Mouse (Mus musculus) heart, adult 2 months (tissue): ENCODE results near the gene Bcl10. TPM values are rescaled to one million over a fixed set of nuclear protein-coding genes. Genes with fewer than 3 reads are reported as not detected.
A peak's percentile ranks its signal among the peaks of the same experiment; 100 is the strongest.

Experiments
- DNase-seq, 2 experiments: peaks; one replicate each; pipeline ENCODE4 v3.0.0; 2021
- H3K27ac ChIP-seq: fragments of 200-600 bp; 2 replicates; pipeline ENCODE4 v1.8.1; 2022
- H3K27me3 ChIP-seq: fragments of 200-500 bp; 2 replicates; pipeline ENCODE4 v1.6.1; 2012; ENCODE audit warnings: mild to moderate bottlenecking, low read length, inconsistent platforms, mixed read lengths; ENCODE audit not compliant: control insufficient read depth, insufficient read depth
- H3K36me3 ChIP-seq: fragments of 200-500 bp; 2 replicates; pipeline ENCODE4 v1.6.1; 2012; ENCODE audit warnings: low read length, inconsistent platforms; ENCODE audit not compliant: control insufficient read depth, insufficient read depth
- H3K4me1 ChIP-seq: fragments of 200-500 bp; 2 replicates; pipeline ENCODE4 v1.6.1; 2011; ENCODE audit warnings: low read length; ENCODE audit not compliant: control insufficient read depth, insufficient read depth
- H3K4me3 ChIP-seq: fragments of 200-600 bp; 2 replicates; pipeline ENCODE4 v1.8.1; 2022
- H3K79me2 ChIP-seq: fragments of 200-500 bp; replicated peaks from 2 replicates; pipeline ENCODE4 v1.6.1; 2012; ENCODE audit warnings: mild to moderate bottlenecking, inconsistent platforms, low read length, moderate library complexity, mixed read lengths; ENCODE audit not compliant: control insufficient read depth, insufficient read depth
- H3K9ac ChIP-seq: fragments of 200-500 bp; 2 replicates; pipeline ENCODE4 v1.6.1; 2012; ENCODE audit warnings: low read depth, mild to moderate bottlenecking, control low read depth, inconsistent platforms, low read length, mixed read lengths
- CTCF ChIP-seq: fragments of 200-600 bp; IDR thresholded peaks from 2 replicates; pipeline ENCODE4 v1.8.1; 2022; ENCODE audit warnings: antibody characterized with exemption, mild to moderate bottlenecking, moderate library complexity
- EP300 ChIP-seq: fragments of 200-500 bp; IDR thresholded peaks from 2 replicates; pipeline ENCODE4 v1.6.1; 2011; ENCODE audit warnings: low read depth, low read length, control low read depth; ENCODE audit not compliant: insufficient read depth
- POLR2A ChIP-seq: fragments of 200-500 bp; IDR thresholded peaks from 2 replicates; pipeline ENCODE4 v1.6.1; 2011; ENCODE audit warnings: mild to moderate bottlenecking, low read depth, low read length, control low read depth; ENCODE audit not compliant: insufficient read depth
- WGBS: fragments of 180-500 bp; shearing (Covaris S2); methylation state at CpG from one replicate; pipeline ENCODE4 v1.1.7; 2018; 5-methylcytosine and 5-hydroxymethylcytosine counted together
- intact Hi-C: fragments of 180-260 bp; cut with DNase I; formaldehyde crosslinking; loops from one replicate; pipeline ENCODE4 v1.15.1; 2025
- polyA plus RNA-seq: library from polyadenylated mRNA; depleted of rRNA; stranded (reverse); fragments of >200 nt; gene quantifications from 2 replicates; pipeline ENCODE4 v1.2.3, GENCODE M21; 2012
- total RNA-seq, 2 experiments: library from RNA; stranded (reverse); gene quantifications; 2 replicates each; pipeline ENCODE4 v1.2.3; 2021

The Bcl10 gene
- total and polyA plus RNA-seq, 3 experiments: 11.0 to 19.3 (median 17.7) TPM

DNA sequence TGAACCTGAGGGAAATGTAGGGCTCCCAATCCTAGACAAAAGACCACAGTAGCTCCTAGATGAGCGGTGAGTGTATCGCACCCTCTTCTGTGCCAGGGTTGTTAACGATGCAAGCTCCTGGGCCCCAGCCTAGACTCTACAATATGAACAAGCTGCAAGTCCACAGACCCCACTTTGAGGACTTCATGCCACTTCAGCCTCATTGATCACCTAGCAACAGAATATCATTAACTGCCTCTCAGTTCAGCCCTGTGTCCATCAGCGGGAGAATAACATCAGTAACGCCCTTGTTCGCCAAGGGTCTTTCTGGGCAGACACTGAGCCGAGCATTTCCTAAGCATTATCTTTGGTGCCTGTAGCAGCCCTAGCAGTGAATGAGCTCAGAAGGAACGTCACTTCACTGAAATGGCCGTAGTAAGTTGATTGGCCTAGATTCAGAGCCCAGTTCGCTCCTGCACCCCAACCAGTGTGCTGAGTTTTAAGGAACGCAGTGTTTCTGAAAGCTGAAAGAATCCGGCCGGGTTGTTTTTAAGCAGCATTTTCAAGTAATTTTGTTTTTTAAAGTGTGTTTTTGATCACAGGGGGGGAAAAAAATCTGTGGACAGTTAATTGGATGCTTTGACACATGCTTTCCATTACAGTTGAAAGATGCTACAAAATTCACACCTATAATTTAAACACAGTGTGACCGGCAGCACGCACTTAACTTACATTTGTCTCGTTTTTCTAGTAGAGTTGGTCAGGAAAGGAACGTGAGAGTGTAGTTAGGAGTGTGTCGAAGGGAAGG, 32.1 kb upstream of the Bcl10 start:
- H3K27me3 ChIP-seq: no peaks in the 10 kb centered on the region
- H3K36me3 ChIP-seq: no peaks in the 10 kb centered on the region
- no peak overlapping the region for H3K9ac ChIP-seq
- intact Hi-C loops: no loop called here
- TF ChIP-seq EP300: no peak
- TF ChIP-seq POLR2A: no peak
- TF ChIP-seq CTCF: no peak
- peaks cover 8% of the 10 kb centered on the region for H3K4me1 ChIP-seq
- H3K4me3 ChIP-seq: no peak overlapping the region
- H3K27ac ChIP-seq: no peak overlapping the region
- 92% methylated on average over 18 of the region's 18 CpGs for WGBS
- DNase-seq: no peak
- no peaks in the 10 kb centered on the region for H3K79me2 ChIP-seq

DNA sequence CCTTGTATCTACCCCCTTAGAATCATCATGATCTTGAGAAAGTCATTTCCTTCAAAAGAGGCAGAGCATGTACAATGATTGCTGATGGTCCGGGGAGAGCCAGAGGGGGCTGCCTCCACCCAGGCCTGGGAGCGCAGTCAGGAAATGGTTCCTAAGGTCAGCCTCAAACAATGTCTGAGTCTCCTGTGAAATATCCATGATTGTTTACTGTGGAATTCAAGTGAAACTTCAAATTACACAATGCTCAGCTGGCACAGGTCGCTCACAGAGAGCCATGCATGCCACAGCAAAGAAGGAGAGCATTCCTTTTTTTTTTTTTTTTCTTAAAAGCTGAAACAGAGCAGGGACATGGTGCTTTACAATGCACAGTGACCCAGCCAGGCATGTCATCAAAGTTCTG, 30.2 kb upstream of the Bcl10 start:
- Histone ChIP-seq H3K27me3 (no peaks in the 10 kb centered on the region), H3K27ac (no peak overlapping the region), H3K79me2 (no peaks in the 10 kb centered on the region), H3K4me3 (no peak overlapping the region), H3K9ac (no peak overlapping the region), H3K36me3 (no peaks in the 10 kb centered on the region), H3K4me1 (peaks cover 7% of the 10 kb centered on the region)
- TF ChIP-seq POLR2A: no peak
- TF ChIP-seq EP300: no peak
- TF ChIP-seq CTCF: no peak
- WGBS: 54% methylated on average over 3 of the region's 3 CpGs
- no peak for DNase-seq
- intact Hi-C loops: no loop called here

- TF ChIP-seq POLR2A (no peak), CTCF (no peak), EP300 (no peak)
Measured at GRCm38 (mm10) chr3:145894131-145894530, 28.5 kb upstream of the Bcl10 start.

GRCm38 (mm10) chr3:145897749-145898148, 24.9 kb upstream of the Bcl10 start:
- Histone ChIP-seq H3K27me3 (no peaks in the 10 kb centered on the region), H3K79me2 (no peaks in the 10 kb centered on the region), H3K9ac (no peak overlapping the region), H3K36me3 (no peaks in the 10 kb centered on the region), H3K4me3 (no peak overlapping the region), H3K27ac (peak overlapping the region; percentile 85), H3K4me1 (peaks cover 8% of the 10 kb centered on the region)
- TF ChIP-seq CTCF: no peak
- no peak for TF ChIP-seq POLR2A
- peak; percentile 83 for TF ChIP-seq EP300
- peak; percentile 51 to 79 for DNase-seq
- intact Hi-C loops: no loop called here
- 42% methylated on average over 11 of the region's 11 CpGs for WGBS

More at GRCm38 (mm10) chr3:145894131-145894530, 28.5 kb upstream of the Bcl10 start:
- no peaks in the 10 kb centered on the region for H3K79me2 ChIP-seq
- H3K36me3 ChIP-seq: no peaks in the 10 kb centered on the region
- H3K9ac ChIP-seq: peak overlapping the region; percentile 1; the same call in 1 of the 2 replicates
- H3K27ac ChIP-seq: peak overlapping the region; percentile 41
- DNase-seq: peak in 1 of 2 experiments; percentile 30
- H3K27me3 ChIP-seq: no peaks in the 10 kb centered on the region
- peaks cover 7% of the 10 kb centered on the region for H3K4me1 ChIP-seq
- H3K4me3 ChIP-seq: no peak overlapping the region
- 37% methylated on average over 12 of the region's 12 CpGs for WGBS
- intact Hi-C loops: loop anchor here (2.0 kb wide), 1 partner anchor 15 kb away; no protein-coding TSS in a partner anchor

DNA sequence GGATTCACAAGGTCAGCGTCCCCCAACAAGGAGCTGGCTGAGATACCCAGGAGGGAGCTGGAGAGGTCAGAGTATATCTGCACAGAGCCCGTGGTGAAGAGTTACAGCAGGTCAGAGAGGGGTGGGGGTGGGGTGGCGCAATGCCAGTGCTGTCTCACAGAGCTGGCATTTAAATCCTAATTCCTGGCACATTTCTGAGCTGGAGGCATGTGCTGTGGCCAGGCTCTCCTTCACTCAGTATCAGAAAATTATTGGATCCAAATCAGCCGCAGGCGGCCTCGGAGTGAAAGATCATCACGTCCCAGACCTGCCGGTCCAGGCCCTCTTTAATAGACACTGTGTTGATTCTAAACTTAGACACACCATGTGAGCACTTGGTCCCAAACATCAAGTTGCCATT, 22.8 kb upstream of the Bcl10 start:
- Histone ChIP-seq H3K36me3 (no peaks in the 10 kb centered on the region), H3K4me1 (peaks cover 7% of the 10 kb centered on the region), H3K79me2 (no peaks in the 10 kb centered on the region), H3K27ac (peak overlapping the region; percentile 91), H3K9ac (no peak overlapping the region), H3K4me3 (no peak overlapping the region), H3K27me3 (no peaks in the 10 kb centered on the region)
- DNase-seq: peak; percentile 46 to 82
- intact Hi-C loops: loop anchor here (5.0 to 10.0 kb wide), 2 partner anchors 145 to 253 kb away; partner anchors contain the start of genes Ccn1 and Ddah1
- TF ChIP-seq POLR2A (0 out of 2 replicates have a peak, but pooled peaks have one; percentile 10), CTCF (no peak), EP300 (peak; percentile 95)
- 47% methylated on average over 8 of the region's 8 CpGs for WGBS

GRCm38 (mm10) chr3:145903530-145903929, 19.1 kb upstream of the Bcl10 start:
- TF ChIP-seq POLR2A (no peak), EP300 (no peak), CTCF (no peak)
- WGBS: 97% methylated on average over 8 of the region's 8 CpGs
- Histone ChIP-seq H3K4me3 (no peak overlapping the region), H3K27ac (no peak overlapping the region), H3K9ac (no peak overlapping the region), H3K4me1 (peaks cover 3% of the 10 kb centered on the region; the same call in 1 of the 2 replicates), H3K36me3 (no peaks in the 10 kb centered on the region), H3K27me3 (no peaks in the 10 kb centered on the region), H3K79me2 (no peaks in the 10 kb centered on the region)
- intact Hi-C loops: loop anchor here (5.0 to 10.0 kb wide), 2 partner anchors 149 to 256 kb away; partner anchors contain the start of genes Ccn1 and Ddah1
- no peak for DNase-seq
